In genomic region chr5:92954323-92954722, GRCm38 (mm10) we compare ENCODE assay signal across 8 mouse cellular contexts.
DNase-seq lines count a peak whose midpoint lies in the region; ATAC-seq lines count a peak whose summit lies in the region.

No protein-coding gene starts in this region.

- 26% methylated on average over 10 of the region's 10 CpGs for WGBS in hindbrain, embryonic 16.5 days

- H3K4me3 ChIP-seq in hindbrain, embryonic 16.5 days (ENCODE audit: low read length): no peak overlapping the region

- DNase-seq in adrenal gland, postnatal 10 days: peak; percentile 83
- peak; percentile 90 to 91 for DNase-seq in cerebellum, postnatal 14 days
- DNase-seq in gastrocnemius, adult 18-20 months (ENCODE audit: low spot score): peak; percentile 72
- DNase-seq in layer of hippocampus, postnatal 14 days (ENCODE audit: low spot score in 2 of 2): peak; percentile 84 to 91
- DNase-seq in lung, postnatal 4 days: peak; percentile 81 to 85
- peak; percentile 79 to 85 for DNase-seq in right cerebral cortex, postnatal 36 days (ENCODE audit: low spot score in 2 of 2)

- peak; percentile 82 for ATAC-seq in hindbrain, embryonic 16.5 days
- no peak for ATAC-seq in megakaryocyte, adult 5-6 weeks (ENCODE audit: poor library complexity, severe bottlenecking)

- no peaks in the 10 kb centered on the region for H3K27me3 ChIP-seq in hindbrain, embryonic 16.5 days (replicated peaks; ENCODE audit: control insufficient read depth, insufficient read depth, low read length)

- no peak overlapping the region for H3K4me2 ChIP-seq in hindbrain, embryonic 16.5 days (ENCODE audit: low read length)

- H3K9me3 ChIP-seq in hindbrain, embryonic 16.5 days (ENCODE audit: control insufficient read depth, low read length): no peaks in the 10 kb centered on the region

- peaks cover 5% of the 10 kb centered on the region; the same call in 1 of the 2 replicates for H3K4me1 ChIP-seq in hindbrain, embryonic 16.5 days (ENCODE audit: control insufficient read depth, insufficient read depth, low read depth, low read length)

- no peaks in the 10 kb centered on the region; the same call in 1 of the 2 replicates for H3K36me3 ChIP-seq in hindbrain, embryonic 16.5 days (ENCODE audit: control insufficient read depth, insufficient read depth, low read length)

- no peak overlapping the region for H3K27ac ChIP-seq in hindbrain, embryonic 16.5 days (ENCODE audit: low read depth, low read length)

- no peak overlapping the region for H3K9ac ChIP-seq in hindbrain, embryonic 16.5 days (ENCODE audit: low read depth, low read length)
